Mouse (Mus musculus): ENCODE results near the gene Brpf3. TPM values are rescaled to one million over a fixed set of nuclear protein-coding genes. Genes with fewer than 3 reads are reported as not detected.
"Not testable (repeated sequence)": the region's sequence is repeated elsewhere in the genome, so short reads cannot be mapped to it uniquely, and the experiment has no call there.

Gene Brpf3
- polyA plus RNA-seq, 1 experiment from 2014 or later: 67.4 TPM

- ATAC-seq: peak; percentile 92
- Histone ChIP-seq H3K4me1 (peaks cover 65% of the 10 kb centered on the region), H3K4me2 (peak overlapping the region; percentile 95), H3K9me3 (replicated peaks) (no peaks in the 10 kb centered on the region), H3K4me3 (peak overlapping the region; percentile 95), H3K27ac (peak overlapping the region; percentile 99), H3K36me3 (peaks cover 30% of the 10 kb centered on the region), H3K27me3 (replicated peaks) (peaks cover 8% of the 10 kb centered on the region; the same call in 1 of the 2 replicates), H3K9ac (peak overlapping the region; percentile 100)
- WGBS (ENCODE audit: insufficient replicate concordance): under 1% methylated on average over 29 of the region's 42 CpGs
Observed at GRCm38 (mm10) chr17:28801474-28802005, 650 bp downstream of the Brpf3 start.

- 3% methylated on average over 18 of the region's 18 CpGs for WGBS (ENCODE audit: insufficient replicate concordance)
Observed at GRCm38 (mm10) chr17:28802006-28802481, 1.2 kb downstream of the Brpf3 start.

GRCm38 (mm10) chr17:28803316-28803715, 2.4 kb downstream of the Brpf3 start:
- peak; percentile 27; the same call in 1 of the 2 replicates for ATAC-seq
- Histone ChIP-seq H3K4me2 (peak overlapping the region; percentile 95), H3K27me3 (replicated peaks) (no peaks in the 10 kb centered on the region), H3K4me1 (peaks cover 83% of the 10 kb centered on the region), H3K9ac (peak overlapping the region; percentile 100), H3K27ac (peak overlapping the region; percentile 99), H3K36me3 (peaks cover 48% of the 10 kb centered on the region), H3K9me3 (replicated peaks) (no peaks in the 10 kb centered on the region), H3K4me3 (peak overlapping the region; percentile 95)
- WGBS (ENCODE audit: insufficient replicate concordance): 32% methylated on average over 1 of the region's 1 CpGs

More at GRCm38 (mm10) chr17:28802006-28802481, 1.2 kb downstream of the Brpf3 start:
- peak overlapping the region; percentile 99 for H3K27ac ChIP-seq
- ATAC-seq: no peak
- peak overlapping the region; percentile 100 for H3K9ac ChIP-seq
- peaks cover 35% of the 10 kb centered on the region for H3K36me3 ChIP-seq
- H3K27me3 ChIP-seq (replicated peaks): peaks cover 3% of the 10 kb centered on the region; the same call in 1 of the 2 replicates
- H3K4me1 ChIP-seq: peaks cover 70% of the 10 kb centered on the region
- peak overlapping the region; percentile 95 for H3K4me2 ChIP-seq
- peak overlapping the region; percentile 95 for H3K4me3 ChIP-seq
- H3K9me3 ChIP-seq (replicated peaks): no peaks in the 10 kb centered on the region

GRCm38 (mm10) chr17:28804973-28805372, 4.1 kb downstream of the Brpf3 start:
- peak overlapping the region; percentile 100; the same call in 1 of the 2 replicates for H3K9ac ChIP-seq
- no peak overlapping the region for H3K4me3 ChIP-seq
- H3K4me1 ChIP-seq: peaks cover 86% of the 10 kb centered on the region
- 55% methylated on average over 6 of the region's 6 CpGs for WGBS (ENCODE audit: insufficient replicate concordance)
- peaks cover 65% of the 10 kb centered on the region for H3K36me3 ChIP-seq
- no peak for ATAC-seq
- no peaks in the 10 kb centered on the region for H3K9me3 ChIP-seq (replicated peaks)
- peak overlapping the region; percentile 99 for H3K27ac ChIP-seq
- H3K27me3 ChIP-seq (replicated peaks): no peaks in the 10 kb centered on the region
- peak overlapping the region; percentile 95 for H3K4me2 ChIP-seq

- 93% methylated on average over 19 of the region's 19 CpGs for whole genome bisulfite sequencing (ENCODE audit: insufficient replicate concordance)
- no peaks in the 10 kb centered on the region for H3K27me3 ChIP-seq (replicated peaks)
- peak overlapping the region; percentile 89; the same call in 1 of the 2 replicates for H3K27ac ChIP-seq
- H3K36me3 ChIP-seq: peaks cover 83% of the 10 kb centered on the region
- H3K4me3 ChIP-seq: no peak overlapping the region
- H3K4me2 ChIP-seq: peak overlapping the region; percentile 9; the same call in 1 of the 2 replicates
- peaks cover 96% of the 10 kb centered on the region for H3K4me1 ChIP-seq
- 0 out of 2 replicates have a peak overlapping the region, but pooled peaks have one; percentile 19 for H3K9ac ChIP-seq
- ATAC-seq: no peak
- no peaks in the 10 kb centered on the region for H3K9me3 ChIP-seq (replicated peaks)
Observed at GRCm38 (mm10) chr17:28806770-28807169, 5.9 kb downstream of the Brpf3 start.

GRCm38 (mm10) chr17:28808714-28809113, 7.8 kb downstream of the Brpf3 start:
- peak overlapping the region; percentile 52 for H3K9ac ChIP-seq
- no peaks in the 10 kb centered on the region for H3K9me3 ChIP-seq (replicated peaks)
- H3K4me3 ChIP-seq: peak overlapping the region; percentile 27
- H3K27me3 ChIP-seq (replicated peaks): no peaks in the 10 kb centered on the region
- H3K27ac ChIP-seq: peak overlapping the region; percentile 89
- H3K4me2 ChIP-seq: peak overlapping the region; percentile 65
- ATAC-seq: no peak
- peaks cover 89% of the 10 kb centered on the region for H3K4me1 ChIP-seq
- WGBS (ENCODE audit: insufficient replicate concordance): 81% methylated on average over 8 of the region's 8 CpGs
- H3K36me3 ChIP-seq: peaks cover 100% of the 10 kb centered on the region

GRCm38 (mm10) chr17:28809175-28809831, 8.4 kb downstream of the Brpf3 start:
- Histone ChIP-seq H3K9me3 (replicated peaks) (no peaks in the 10 kb centered on the region), H3K4me1 (peaks cover 86% of the 10 kb centered on the region), H3K27me3 (replicated peaks) (no peaks in the 10 kb centered on the region), H3K4me2 (peak overlapping the region; percentile 65), H3K4me3 (peak overlapping the region; percentile 27), H3K27ac (peak overlapping the region; percentile 89), H3K9ac (peak overlapping the region; percentile 62), H3K36me3 (peaks cover 100% of the 10 kb centered on the region)
- WGBS (ENCODE audit: insufficient replicate concordance): 47% methylated on average over 10 of the region's 10 CpGs
- peak; percentile 96 for ATAC-seq

- ATAC-seq: no peak
- peaks cover 99% of the 10 kb centered on the region for H3K36me3 ChIP-seq
- H3K4me3 ChIP-seq: no peak overlapping the region
- H3K4me1 ChIP-seq: peaks cover 72% of the 10 kb centered on the region
- no peak overlapping the region for H3K9ac ChIP-seq
- H3K27me3 ChIP-seq (replicated peaks): no peaks in the 10 kb centered on the region
- 77% methylated on average over 10 of the region's 10 CpGs for WGBS (ENCODE audit: insufficient replicate concordance)
- no peaks in the 10 kb centered on the region for H3K9me3 ChIP-seq (replicated peaks)
- no peak overlapping the region for H3K4me2 ChIP-seq
- peak overlapping the region; percentile 55 for H3K27ac ChIP-seq
Observed at GRCm38 (mm10) chr17:28812345-28812744, 11.5 kb downstream of the Brpf3 start.

- peaks cover 60% of the 10 kb centered on the region for H3K4me1 ChIP-seq
- peak overlapping the region; percentile 63 for H3K27ac ChIP-seq
- WGBS (ENCODE audit: insufficient replicate concordance): 92% methylated on average over 18 of the region's 18 CpGs
- ATAC-seq: no peak
- peak overlapping the region; percentile 19; the same call in 1 of the 2 replicates for H3K9ac ChIP-seq
- H3K36me3 ChIP-seq: peaks cover 99% of the 10 kb centered on the region
- no peaks in the 10 kb centered on the region for H3K27me3 ChIP-seq (replicated peaks)
- H3K9me3 ChIP-seq (replicated peaks): no peaks in the 10 kb centered on the region
- no peak overlapping the region for H3K4me3 ChIP-seq
- H3K4me2 ChIP-seq: no peak overlapping the region
Observed at GRCm38 (mm10) chr17:28814529-28815097, 13.7 kb downstream of the Brpf3 start.

GRCm38 (mm10) chr17:28815384-28816004, 14.6 kb downstream of the Brpf3 start:
- H3K27me3 ChIP-seq (replicated peaks): no peaks in the 10 kb centered on the region
- H3K36me3 ChIP-seq: peaks cover 99% of the 10 kb centered on the region
- no peak overlapping the region for H3K4me3 ChIP-seq
- WGBS (ENCODE audit: insufficient replicate concordance): 74% methylated on average over 10 of the region's 10 CpGs
- H3K27ac ChIP-seq: peak overlapping the region; percentile 63; the same call in 1 of the 2 replicates
- H3K9me3 ChIP-seq (replicated peaks): no peaks in the 10 kb centered on the region
- ATAC-seq: no peak
- no peak overlapping the region for H3K4me2 ChIP-seq
- peaks cover 57% of the 10 kb centered on the region for H3K4me1 ChIP-seq
- H3K9ac ChIP-seq: no peak overlapping the region

GRCm38 (mm10) chr17:28816326-28816725, 15.4 kb downstream of the Brpf3 start:
- peaks cover 99% of the 10 kb centered on the region for H3K36me3 ChIP-seq
- not testable (repeated sequence) for H3K4me3 ChIP-seq; ATAC-seq; H3K27ac ChIP-seq; H3K9me3 ChIP-seq (replicated peaks); H3K4me2 ChIP-seq; H3K27me3 ChIP-seq (replicated peaks); H3K9ac ChIP-seq
- H3K4me1 ChIP-seq: peaks cover 57% of the 10 kb centered on the region
- 87% methylated on average over 10 of the region's 10 CpGs for WGBS (ENCODE audit: insufficient replicate concordance)

All from liver, embryonic 12.5 days (tissue).